Mouse (Mus musculus): ENCODE data around the gene Cdk12.

DNA sequence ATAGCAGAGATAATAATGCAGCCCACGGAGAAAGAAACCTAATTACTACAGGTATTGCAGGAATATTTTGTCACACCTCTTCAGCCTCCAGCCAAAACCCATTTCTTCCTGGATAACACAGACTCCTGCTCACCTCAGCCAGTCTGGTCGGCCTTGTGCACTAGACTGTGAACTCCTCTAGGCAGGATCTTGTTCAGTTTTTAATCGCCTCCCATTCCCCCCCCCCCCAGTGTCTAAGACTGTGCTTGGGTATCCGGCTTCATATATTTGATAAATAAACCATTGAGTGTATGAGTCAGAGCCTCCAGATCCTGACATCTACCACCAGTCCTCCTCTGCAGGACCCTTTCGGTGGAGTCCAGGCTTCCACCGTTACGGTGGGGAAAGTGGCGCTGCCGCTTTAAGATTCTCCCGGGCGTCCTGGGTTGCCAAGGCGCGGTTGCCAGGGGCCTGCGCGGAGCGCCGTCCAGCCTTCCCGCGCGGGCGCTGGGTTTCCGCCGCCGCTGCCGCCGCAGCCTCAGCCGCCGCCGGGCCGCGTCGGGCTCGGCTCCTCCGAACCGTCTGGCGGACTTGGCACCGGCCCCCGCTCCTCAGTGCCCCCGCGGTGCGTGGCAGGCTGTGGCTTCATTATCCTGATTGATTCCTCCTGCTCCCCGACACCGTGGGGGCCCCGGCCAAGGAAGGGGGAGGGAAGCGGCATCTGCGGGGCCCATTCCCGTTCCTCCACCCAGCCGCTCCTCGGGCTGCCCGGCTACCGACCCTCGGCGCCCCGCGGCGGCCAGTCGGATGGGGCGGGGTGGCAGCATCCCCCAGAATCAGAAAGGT, 91.5 kb downstream of the Cdk12 start:
- TF ChIP-seq MAFK (IDR thresholded peaks at IDR 0.05; ENCODE audit: insufficient read depth, low read depth, low read length) (no peak), CHD2 (IDR thresholded peaks at IDR 0.05; ENCODE audit: low read depth, low read length) (no peak)

All from ES-E14 (cell line).